Mouse (Mus musculus): ENCODE results near the gene Lsm7. TPM values are rescaled to one million over a fixed set of nuclear protein-coding genes. Genes with fewer than 3 reads are reported as not detected.

Lsm7 gene
- polyA plus RNA-seq, 1 experiment from 2014 or later, result 289 TPM

- Histone ChIP-seq H3K27me3 (peaks cover 47% of the 10 kb centered on the region), H3K4me1 (peaks cover 50% of the 10 kb centered on the region), H3K9ac (no peak overlapping the region), H3K4me3 (replicated peaks) (no peak overlapping the region), H3K4me2 (no peak overlapping the region), H3K27ac (no peak overlapping the region), H3K9me3 (no peaks in the 10 kb centered on the region), H3K36me3 (replicated peaks) (peaks cover 57% of the 10 kb centered on the region)
- 81% methylated on average over 5 of the region's 5 CpGs for WGBS
- no peak for ATAC-seq (ENCODE audit: low FRiP score)
These were observed 49.7 kb downstream of the Lsm7 start for GRCm38 (mm10) chr10:80805322-80805721.

GRCm38 (mm10) chr10:80804916-80805315, 50.1 kb downstream of the Lsm7 start, which contains the start of gene Amh:
Gene Amh (plus strand): TSS chr10:80805243.
- 67% methylated on average over 6 of the region's 6 CpGs for WGBS
- Histone ChIP-seq H3K9ac (peak within 1 kb of the TSS; percentile 13; the same call in 1 of the 2 replicates), H3K9me3 (no peaks in the 10 kb centered on the region), H3K27ac (no peak within 1 kb of the TSS), H3K4me1 (peaks cover 50% of the 10 kb centered on the region), H3K36me3 (replicated peaks) (peaks cover 61% of the 10 kb centered on the region), H3K4me3 (replicated peaks) (no peak within 1 kb of the TSS), H3K4me2 (no peak within 1 kb of the TSS), H3K27me3 (peaks cover 43% of the 10 kb centered on the region)
- no peak for ATAC-seq (ENCODE audit: low FRiP score)

- H3K36me3 ChIP-seq (replicated peaks), result peaks cover 61% of the 10 kb centered on the region
- no peak overlapping the region for H3K27ac ChIP-seq
- peaks cover 38% of the 10 kb centered on the region for H3K27me3 ChIP-seq
- no peak for ATAC-seq (ENCODE audit: low FRiP score)
- H3K9me3 ChIP-seq, result no peaks in the 10 kb centered on the region
- H3K4me3 ChIP-seq (replicated peaks), result no peak overlapping the region
- peaks cover 54% of the 10 kb centered on the region for H3K4me1 ChIP-seq
- no peak overlapping the region for H3K9ac ChIP-seq
- 88% methylated on average over 2 of the region's 2 CpGs for WGBS
- no peak overlapping the region for H3K4me2 ChIP-seq
These were observed 50.7 kb downstream of the Lsm7 start for GRCm38 (mm10) chr10:80804340-80804739.

GRCm38 (mm10) chr10:80802996-80803395, 52.0 kb downstream of the Lsm7 start:
- no peak overlapping the region for H3K4me2 ChIP-seq
- H3K27ac ChIP-seq, result no peak overlapping the region
- H3K27me3 ChIP-seq, result peaks cover 24% of the 10 kb centered on the region
- no peak overlapping the region for H3K4me3 ChIP-seq (replicated peaks)
- H3K4me1 ChIP-seq, result peaks cover 43% of the 10 kb centered on the region
- peaks cover 61% of the 10 kb centered on the region for H3K36me3 ChIP-seq (replicated peaks)
- H3K9me3 ChIP-seq, result no peaks in the 10 kb centered on the region
- 89% methylated on average over 3 of the region's 3 CpGs for WGBS
- no peak overlapping the region for H3K9ac ChIP-seq
- ATAC-seq (ENCODE audit: low FRiP score), result no peak

MicroRNAs encoded within 50 kb of the gene (microRNA counts, 519-probe panel; counts per million panel counts)
- not detected for microRNA mmu-miR-1982

Small RNA genes lying within 50 kb of the gene (microRNA-seq; reads per million reads assigned to microRNA genes)
- gene Mir1982, result 4.9 reads per million, percentile 18 among the genes with 10 or more reads in this experiment

Other genes starting within 250 kb of the Lsm7 start
- 5.9 and 6.6 TPM in 2 replicates for gene Gm49322, start 249.2 kb downstream of the Lsm7 start, polyA plus RNA-seq (2016; fragmentation: Nextera tagmentation; extraction: Ambion mirVana)
- 146 and 161 TPM in 2 replicates for gene Csnk1g2, start 232.4 kb downstream of the Lsm7 start, polyA plus RNA-seq (2016; fragmentation: Nextera tagmentation; extraction: Ambion mirVana)
- 84.3 and 85.1 TPM in 2 replicates for gene Btbd2, start 198.1 kb downstream of the Lsm7 start, polyA plus RNA-seq (2016; fragmentation: Nextera tagmentation; extraction: Ambion mirVana)
- gene Mknk2, start 177.1 kb downstream of the Lsm7 start, polyA plus RNA-seq (2016; fragmentation: Nextera tagmentation; extraction: Ambion mirVana), result 74.4 and 75.4 TPM in 2 replicates
- gene Mob3a, start 153.2 kb downstream of the Lsm7 start, polyA plus RNA-seq (2016; fragmentation: Nextera tagmentation; extraction: Ambion mirVana), result 52.4 and 54.1 TPM in 2 replicates
- 20.6 and 21.6 TPM in 2 replicates for gene Izumo4, start 153.0 kb downstream of the Lsm7 start, polyA plus RNA-seq (2016; fragmentation: Nextera tagmentation; extraction: Ambion mirVana)
- 87.5 and 89.3 TPM in 2 replicates for gene Ap3d1, start 112.9 kb downstream of the Lsm7 start, polyA plus RNA-seq (2016; fragmentation: Nextera tagmentation; extraction: Ambion mirVana)
- 27.6 and 28.2 TPM in 2 replicates for gene Dot1l, start 100.0 kb downstream of the Lsm7 start, polyA plus RNA-seq (2016; fragmentation: Nextera tagmentation; extraction: Ambion mirVana)
- gene Sf3a2, start 57.0 kb downstream of the Lsm7 start, polyA plus RNA-seq (2016; fragmentation: Nextera tagmentation; extraction: Ambion mirVana), result 77.1 and 89.4 TPM in 2 replicates
- gene Plekhj1, start 56.6 kb downstream of the Lsm7 start, polyA plus RNA-seq (2016; fragmentation: Nextera tagmentation; extraction: Ambion mirVana), result 152 and 156 TPM in 2 replicates
- 0.15 TPM in 1 of 2 replicates, not detected in the other for gene Amh, start 50.0 kb downstream of the Lsm7 start, polyA plus RNA-seq (2016; fragmentation: Nextera tagmentation; extraction: Ambion mirVana)
- 0.27 and 0.36 TPM in 2 replicates for gene Jsrp1, start 41.7 kb downstream of the Lsm7 start, polyA plus RNA-seq (2016; fragmentation: Nextera tagmentation; extraction: Ambion mirVana)
- gene Oaz1, start 28.6 kb downstream of the Lsm7 start, polyA plus RNA-seq (2016; fragmentation: Nextera tagmentation; extraction: Ambion mirVana), result 1,463 and 1,490 TPM in 2 replicates
- gene Lingo3, start 11.2 kb downstream of the Lsm7 start, polyA plus RNA-seq (2016; fragmentation: Nextera tagmentation; extraction: Ambion mirVana), result 1.5 and 1.7 TPM in 2 replicates
- gene Sppl2b, start 66 bp upstream of the Lsm7 start, polyA plus RNA-seq (2016; fragmentation: Nextera tagmentation; extraction: Ambion mirVana), result 43.3 and 44.0 TPM in 2 replicates
- gene Tmprss9, start 16.6 kb upstream of the Lsm7 start, polyA plus RNA-seq (2016; fragmentation: Nextera tagmentation; extraction: Ambion mirVana), result 0.06 and 0.08 TPM in 2 replicates
- 311 and 314 TPM in 2 replicates for gene Timm13, start 45.8 kb upstream of the Lsm7 start, polyA plus RNA-seq (2016; fragmentation: Nextera tagmentation; extraction: Ambion mirVana)
- gene Lmnb2, start 63.0 kb upstream of the Lsm7 start, polyA plus RNA-seq (2016; fragmentation: Nextera tagmentation; extraction: Ambion mirVana), result 67.7 and 73.8 TPM in 2 replicates
- 8.2 and 9.8 TPM in 2 replicates for gene Gadd45b, start 74.9 kb upstream of the Lsm7 start, polyA plus RNA-seq (2016; fragmentation: Nextera tagmentation; extraction: Ambion mirVana)
- 9.8 and 11.0 TPM in 2 replicates for gene Gng7, start 159.7 kb upstream of the Lsm7 start, polyA plus RNA-seq (2016; fragmentation: Nextera tagmentation; extraction: Ambion mirVana)
- 8.7 and 11.6 TPM in 2 replicates for gene Diras1, start 170.5 kb upstream of the Lsm7 start, polyA plus RNA-seq (2016; fragmentation: Nextera tagmentation; extraction: Ambion mirVana)
- gene Slc39a3, start 182.2 kb upstream of the Lsm7 start, polyA plus RNA-seq (2016; fragmentation: Nextera tagmentation; extraction: Ambion mirVana), result 29.2 and 32.8 TPM in 2 replicates
- gene Sgta, start 205.0 kb upstream of the Lsm7 start, polyA plus RNA-seq (2016; fragmentation: Nextera tagmentation; extraction: Ambion mirVana), result 262 and 280 TPM in 2 replicates
- gene Thop1, start 214.8 kb upstream of the Lsm7 start, polyA plus RNA-seq (2016; fragmentation: Nextera tagmentation; extraction: Ambion mirVana), result 65.0 and 69.2 TPM in 2 replicates
- 0.46 and 0.69 TPM in 2 replicates for gene Creb3l3, start 243.7 kb upstream of the Lsm7 start, polyA plus RNA-seq (2016; fragmentation: Nextera tagmentation; extraction: Ambion mirVana)

Data from forebrain, embryonic 12.5 days (tissue).